Mouse (Mus musculus) C2C12 (cell line): ENCODE data around the gene Kdm6b. TPM values are rescaled to one million over a fixed set of nuclear protein-coding genes. Genes with fewer than 3 reads are reported as not detected.
"Not testable (repeated sequence)": the region's sequence is repeated elsewhere in the genome, so short reads cannot be mapped to it uniquely, and the experiment has no call there.

Source experiments
- H3K27me3 ChIP-seq: one replicate; pipeline ENCODE4 v1.6.1; 2011; ENCODE audit not compliant: control insufficient read depth, insufficient read depth, insufficient read length
- H3K36me3 ChIP-seq: one replicate; pipeline ENCODE4 v1.6.1; 2011; ENCODE audit not compliant: control insufficient read depth, insufficient read depth
- H3K4me3 ChIP-seq: one replicate; pipeline ENCODE4 v1.5.1; 2011; ENCODE audit warnings: mild to moderate bottlenecking, control low read depth; ENCODE audit not compliant: poor library complexity, insufficient read depth, severe bottlenecking
- H3K79me2 ChIP-seq: one replicate; pipeline ENCODE4 v1.6.1; 2011; ENCODE audit not compliant: control insufficient read depth, insufficient read depth
- H3K79me3 ChIP-seq: one replicate; pipeline ENCODE4 v1.6.1; 2011; ENCODE audit warnings: low read depth, control low read depth
- H3ac ChIP-seq: one replicate; pipeline ENCODE3; 2011; ENCODE audit warnings: low read depth; ENCODE audit not compliant: control insufficient read depth, insufficient read length
- CEBPB ChIP-seq: IDR thresholded peaks from one replicate; pipeline ENCODE4 v1.6.1; 2011; ENCODE audit warnings: low read depth, mild to moderate bottlenecking, control low read depth, moderate library complexity
- CTCF ChIP-seq: IDR thresholded peaks from one replicate; pipeline ENCODE4 v1.5.1; 2011; ENCODE audit not compliant: control insufficient read depth, insufficient read depth, insufficient read length
- FOSL1 ChIP-seq: IDR thresholded peaks from one replicate; pipeline ENCODE4 v1.8.0; 2011; ENCODE audit warnings: mild to moderate bottlenecking, low read length; ENCODE audit not compliant: poor library complexity, insufficient read depth, severe bottlenecking
- MAX ChIP-seq: IDR thresholded peaks from one replicate; pipeline ENCODE4 v1.6.1; 2011; ENCODE audit warnings: mild to moderate bottlenecking, control low read depth
- MYOD1 ChIP-seq: IDR thresholded peaks from one replicate; pipeline ENCODE4 v1.6.1; 2011; ENCODE audit warnings: low read depth; ENCODE audit not compliant: control insufficient read depth, insufficient read length
- MYOG ChIP-seq: IDR thresholded peaks from one replicate; pipeline ENCODE4 v1.6.1; 2011; ENCODE audit not compliant: control insufficient read depth, insufficient read length; ENCODE audit errors: extremely low read depth
- USF1 ChIP-seq: IDR thresholded peaks from one replicate; pipeline ENCODE4 v1.6.1; 2011; ENCODE audit warnings: low read depth, mild to moderate bottlenecking, control low read depth, moderate library complexity
- polyA plus RNA-seq: library from polyadenylated mRNA; unstranded; fragments of >200 nt; fragmentation: generic; extraction: Trizol; gene quantifications from one replicate; pipeline ENCODE4 v1.2.1, GENCODE M21; 2012; ENCODE audit warnings: missing spikeins

Kdm6b gene
- polyA plus RNA-seq, 1 experiment, result 9.0 TPM

GRCm38 (mm10) chr11:69395235-69395633 is 18.2 kb downstream of the Kdm6b start, which contains the start of the genes Naa38 and Cyb5d1:
TSS of gene Naa38 (plus strand) at chr11:69395487.
TSS of gene Cyb5d1 (minus strand) at chr11:69395631.
- H3K36me3 ChIP-seq, H3K27me3 ChIP-seq, H3K79me3 ChIP-seq: not testable (repeated sequence)
- peak within 1 kb of the TSS; percentile 97 for H3ac ChIP-seq
- TF ChIP-seq MAX, result peak; percentile 78
- H3K79me2 ChIP-seq, result peaks cover 26% of the 10 kb centered on the region
- peak within 1 kb of the TSS; percentile 92 for H3K4me3 ChIP-seq

GRCm38 (mm10) chr11:69394591-69395167 is 18.8 kb downstream of the Kdm6b start:
- not testable (repeated sequence) for H3K36me3 ChIP-seq, H3K79me3 ChIP-seq, H3K27me3 ChIP-seq
- Histone ChIP-seq H3K79me2 (peaks cover 26% of the 10 kb centered on the region), H3ac (peak overlapping the region; percentile 93), H3K4me3 (peak overlapping the region; percentile 92)

GRCm38 (mm10) chr11:69390400-69391034 is 23.0 kb downstream of the Kdm6b start:
- H3K79me2 ChIP-seq, result peaks cover 15% of the 10 kb centered on the region
- TF ChIP-seq MYOG, result no peak
- no peak for TF ChIP-seq MAX
- no peak for TF ChIP-seq CTCF
- no peak for TF ChIP-seq FOSL1
- no peak for TF ChIP-seq CEBPB
- no peak for TF ChIP-seq USF1
- TF ChIP-seq MYOD1, result no peak
- H3K4me3 ChIP-seq, result no peak overlapping the region

GRCm38 (mm10) chr11:69389531-69390399 is 23.7 kb downstream of the Kdm6b start:
- Histone ChIP-seq H3K4me3 (no peak overlapping the region), H3K79me3 (peaks cover 3% of the 10 kb centered on the region), H3K79me2 (peaks cover 13% of the 10 kb centered on the region), H3ac (no peak overlapping the region), H3K36me3 (no peaks in the 10 kb centered on the region), H3K27me3 (no peaks in the 10 kb centered on the region)
- no peak for TF ChIP-seq CEBPB
- no peak for TF ChIP-seq USF1

More at GRCm38 (mm10) chr11:69390400-69391034, 23.0 kb downstream of the Kdm6b start:
- no peaks in the 10 kb centered on the region for H3K27me3 ChIP-seq
- H3K79me3 ChIP-seq, result peaks cover 4% of the 10 kb centered on the region
- no peaks in the 10 kb centered on the region for H3K36me3 ChIP-seq
- no peak overlapping the region for H3ac ChIP-seq

- H3ac ChIP-seq, result no peak overlapping the region
- no peaks in the 10 kb centered on the region for H3K79me3 ChIP-seq
- H3K79me2 ChIP-seq, result peaks cover 2% of the 10 kb centered on the region
- no peak overlapping the region for H3K4me3 ChIP-seq
- TF ChIP-seq CEBPB (no peak), MYOD1 (no peak), USF1 (no peak), MAX (no peak), CTCF (no peak), FOSL1 (no peak), MYOG (no peak)
- H3K36me3 ChIP-seq, result no peaks in the 10 kb centered on the region
- no peaks in the 10 kb centered on the region for H3K27me3 ChIP-seq
Observed at GRCm38 (mm10) chr11:69388680-69389079, 24.8 kb downstream of the Kdm6b start.

GRCm38 (mm10) chr11:69386758-69387157 is 26.7 kb downstream of the Kdm6b start:
- no peaks in the 10 kb centered on the region for H3K79me2 ChIP-seq
- no peak for TF ChIP-seq MYOD1
- H3K27me3 ChIP-seq, result no peaks in the 10 kb centered on the region
- H3K36me3 ChIP-seq, result no peaks in the 10 kb centered on the region
- H3K79me3 ChIP-seq, result no peaks in the 10 kb centered on the region
- no peak overlapping the region for H3K4me3 ChIP-seq
- H3ac ChIP-seq, result no peak overlapping the region
